Mouse (Mus musculus) kidney, embryonic 15.5 days (tissue): ENCODE measurements around the gene Rab4b. TPM values are rescaled to one million over a fixed set of nuclear protein-coding genes. Genes with fewer than 3 reads are reported as not detected.

ENCODE experiments used
- ATAC-seq: fragments of 200-750 bp; cut with Nextera tagmentation; replicated peaks from 2 replicates; pipeline ENCODE4 v1.8.0; 2017; ENCODE audit warnings: moderate TSS enrichment; ENCODE audit not compliant: low FRiP score
- H3K27ac ChIP-seq: fragments of 300-500 bp; sonication (generic); 2 replicates; pipeline ENCODE4 v1.5.1; 2015; ENCODE audit warnings: mild to moderate bottlenecking, inconsistent platforms
- H3K27me3 ChIP-seq: fragments of 300-500 bp; sonication (generic); 2 replicates; pipeline ENCODE4 v1.6.1; 2015; ENCODE audit warnings: inconsistent platforms
- H3K36me3 ChIP-seq: fragments of 300-500 bp; sonication (generic); 2 replicates; pipeline ENCODE4 v1.6.1; 2015; ENCODE audit warnings: inconsistent platforms
- H3K4me1 ChIP-seq: fragments of 300-500 bp; sonication (generic); 2 replicates; pipeline ENCODE4 v1.6.1; 2015; ENCODE audit warnings: inconsistent platforms
- H3K4me2 ChIP-seq: fragments of 300-500 bp; sonication (generic); 2 replicates; pipeline ENCODE4 v1.6.1; 2015; ENCODE audit warnings: moderate library complexity, mild to moderate bottlenecking, inconsistent platforms
- H3K4me3 ChIP-seq: fragments of 300-500 bp; sonication (generic); replicated peaks from 2 replicates; pipeline ENCODE4 v1.5.1; 2015; ENCODE audit warnings: mild to moderate bottlenecking, inconsistent platforms
- H3K9ac ChIP-seq: fragments of 300-500 bp; sonication (generic); 2 replicates; pipeline ENCODE4 v1.6.1; 2015; ENCODE audit warnings: mild to moderate bottlenecking, inconsistent platforms
- H3K9me3 ChIP-seq: fragments of 300-500 bp; sonication (generic); replicated peaks from 2 replicates; pipeline ENCODE4 v1.6.1; 2016; ENCODE audit warnings: inconsistent platforms
- WGBS: fragments of 180-500 bp; shearing (Covaris S2); methylation state at CpG from one replicate; pipeline ENCODE4 v1.1.7; 2015; ENCODE audit warnings: mixed read lengths; 5-methylcytosine and 5-hydroxymethylcytosine counted together
- polyA plus RNA-seq: library from polyadenylated mRNA; unstranded; fragments of >200 nt; fragmentation: Nextera tagmentation; extraction: Ambion mirVana; gene quantifications from 2 replicates; pipeline ENCODE4 v1.2.1, GENCODE M21; 2015

Rab4b gene
- polyA plus RNA-seq, 1 experiment from 2014 or later, result 66.8 TPM

DNA sequence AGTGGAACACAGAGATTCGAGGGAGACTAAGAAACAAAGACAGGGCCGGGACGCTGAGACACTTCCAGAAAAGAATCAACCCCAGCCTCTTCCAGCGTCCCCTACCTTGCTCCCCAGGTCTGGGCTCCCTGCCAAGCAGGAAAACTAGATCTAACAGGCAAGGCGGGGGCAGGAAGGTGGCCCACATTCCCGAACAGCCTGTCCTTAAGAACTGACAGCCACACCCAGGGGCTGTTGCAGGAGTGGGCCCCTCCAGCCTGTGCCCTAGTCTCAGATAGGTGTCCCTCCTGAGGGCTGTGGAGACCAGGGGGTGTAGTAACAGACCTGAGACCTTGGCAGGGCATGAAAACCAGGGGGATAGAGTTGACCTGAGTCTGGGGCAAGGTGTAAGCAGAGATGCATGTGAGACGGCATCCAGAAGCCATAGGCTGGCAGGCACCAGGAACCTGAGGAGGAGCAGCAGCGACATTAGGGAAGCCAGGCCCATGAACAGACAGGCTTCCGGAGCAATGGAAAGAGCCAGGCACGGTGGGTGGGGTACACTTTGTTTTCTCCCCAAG, 25.4 kb downstream of the Rab4b start, which contains the start of gene Cyp2t4:
Cyp2t4 (plus strand) TSS at position 510 of the 560 bp plus-strand sequence.
- H3K9me3 ChIP-seq, result no peaks in the 10 kb centered on the region
- ATAC-seq, result peak; percentile 34; the same call in 1 of the 2 replicates
- peaks cover 12% of the 10 kb centered on the region for H3K36me3 ChIP-seq
- H3K27ac ChIP-seq, result peak within 1 kb of the TSS; percentile 37; the same call in 1 of the 2 replicates
- no peak within 1 kb of the TSS for H3K4me2 ChIP-seq
- H3K4me3 ChIP-seq, result no peak within 1 kb of the TSS
- H3K4me1 ChIP-seq, result peaks cover 5% of the 10 kb centered on the region
- no peak within 1 kb of the TSS for H3K9ac ChIP-seq
- no peaks in the 10 kb centered on the region for H3K27me3 ChIP-seq
- 61% methylated on average over 10 of the region's 10 CpGs for WGBS

DNA sequence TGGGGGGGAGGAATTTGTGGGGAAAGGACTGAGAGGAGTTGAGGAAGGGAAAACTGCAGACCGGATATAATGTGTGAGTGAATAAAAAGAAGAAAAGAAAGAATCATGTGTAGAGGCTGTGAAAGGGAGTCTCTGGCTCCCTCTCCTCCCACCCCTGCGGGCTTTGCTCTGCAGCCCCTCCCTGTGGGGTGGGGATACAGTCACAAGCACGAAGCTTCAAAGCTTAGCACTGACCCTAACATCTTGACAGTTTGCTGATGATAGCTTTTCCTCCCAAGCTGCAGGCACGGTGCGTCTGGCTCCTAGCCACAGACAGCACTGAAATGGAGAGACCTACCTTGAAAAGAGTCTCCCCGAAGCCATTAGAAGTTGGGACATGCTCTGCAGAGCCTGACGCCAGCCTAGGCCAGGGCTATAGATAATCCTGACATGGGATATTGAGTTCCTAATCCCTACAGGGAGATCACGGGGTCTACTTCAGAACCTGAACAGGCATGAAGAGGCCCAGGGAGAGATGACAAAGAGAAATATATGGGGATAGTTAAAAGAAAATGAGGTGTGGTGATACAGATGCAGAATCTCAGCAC, 42.2 kb downstream of the Rab4b start:
- Histone ChIP-seq H3K9ac (no peak overlapping the region), H3K36me3 (no peaks in the 10 kb centered on the region), H3K4me3 (no peak overlapping the region), H3K27me3 (no peaks in the 10 kb centered on the region), H3K9me3 (no peaks in the 10 kb centered on the region), H3K4me1 (peaks cover 14% of the 10 kb centered on the region), H3K4me2 (no peak overlapping the region), H3K27ac (no peak overlapping the region; the same call in 1 of the 2 replicates)
- 29% methylated on average over 8 of the region's 8 CpGs for WGBS
- ATAC-seq, result peak; percentile 55

- ATAC-seq, result no peak
- H3K36me3 ChIP-seq, result no peaks in the 10 kb centered on the region
- H3K4me1 ChIP-seq, result peaks cover 14% of the 10 kb centered on the region
- no peaks in the 10 kb centered on the region for H3K9me3 ChIP-seq
- H3K27ac ChIP-seq, result no peak overlapping the region
- no peaks in the 10 kb centered on the region for H3K27me3 ChIP-seq
- no peak overlapping the region for H3K9ac ChIP-seq
- 73% methylated on average over 4 of the region's 4 CpGs for WGBS
- H3K4me3 ChIP-seq, result no peak overlapping the region
- H3K4me2 ChIP-seq, result no peak overlapping the region
These were observed 44.9 kb downstream of the Rab4b start for GRCm38 (mm10) chr7:27133757-27134156.

DNA sequence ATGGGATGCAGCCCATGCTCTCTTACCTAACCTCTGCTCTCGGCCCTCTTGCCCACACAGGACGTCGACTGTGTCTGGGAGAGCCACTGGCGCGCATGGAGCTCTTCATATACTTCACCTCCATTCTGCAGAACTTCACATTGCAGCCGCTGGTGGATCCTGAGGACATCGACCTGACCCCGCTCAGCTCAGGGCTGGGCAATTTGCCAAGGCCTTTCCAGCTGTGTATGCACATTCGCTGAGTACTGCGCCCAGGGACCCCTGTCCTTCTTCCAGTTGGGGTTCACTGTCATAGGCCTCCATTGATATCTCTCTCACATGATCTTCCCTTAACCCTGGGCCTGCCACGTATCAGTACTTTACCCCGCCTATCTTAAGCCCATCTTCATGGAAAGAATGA, 45.5 kb downstream of the Rab4b start:
- no peaks in the 10 kb centered on the region for H3K9me3 ChIP-seq
- WGBS, result 57% methylated on average over 12 of the region's 12 CpGs
- no peaks in the 10 kb centered on the region for H3K27me3 ChIP-seq

GRCm38 (mm10) chr7:27132588-27132987, 46.1 kb downstream of the Rab4b start:
- 11% methylated on average over 10 of the region's 10 CpGs for WGBS
- no peak for ATAC-seq
- Histone ChIP-seq H3K9me3 (no peaks in the 10 kb centered on the region), H3K9ac (no peak overlapping the region), H3K27me3 (no peaks in the 10 kb centered on the region), H3K36me3 (no peaks in the 10 kb centered on the region), H3K4me1 (peaks cover 14% of the 10 kb centered on the region), H3K27ac (no peak overlapping the region), H3K4me2 (peak overlapping the region; percentile 32; the same call in 1 of the 2 replicates), H3K4me3 (no peak overlapping the region)

More for the DNA sequence above, 45.5 kb downstream of the Rab4b start:
- H3K4me1 ChIP-seq, result peaks cover 14% of the 10 kb centered on the region
- H3K27ac ChIP-seq, result no peak overlapping the region
- no peak for ATAC-seq
- H3K4me3 ChIP-seq, result no peak overlapping the region
- no peaks in the 10 kb centered on the region for H3K36me3 ChIP-seq
- H3K4me2 ChIP-seq, result no peak overlapping the region
- no peak overlapping the region for H3K9ac ChIP-seq

- H3K4me3 ChIP-seq, result no peak overlapping the region
- no peak for ATAC-seq
- no peak overlapping the region for H3K27ac ChIP-seq
- no peak overlapping the region for H3K9ac ChIP-seq
- H3K36me3 ChIP-seq, result no peaks in the 10 kb centered on the region
- 63% methylated on average over 2 of the region's 2 CpGs for whole genome bisulfite sequencing
- H3K4me1 ChIP-seq, result peaks cover 11% of the 10 kb centered on the region
- H3K4me2 ChIP-seq, result no peak overlapping the region
- H3K27me3 ChIP-seq, result no peaks in the 10 kb centered on the region
- no peaks in the 10 kb centered on the region for H3K9me3 ChIP-seq
These were observed 47.3 kb downstream of the Rab4b start for GRCm38 (mm10) chr7:27131387-27131786.

GRCm38 (mm10) chr7:27130521-27131370, 48.0 kb downstream of the Rab4b start:
- Histone ChIP-seq H3K4me1 (peaks cover 9% of the 10 kb centered on the region), H3K9ac (no peak overlapping the region), H3K27ac (no peak overlapping the region), H3K4me2 (no peak overlapping the region), H3K9me3 (no peaks in the 10 kb centered on the region), H3K36me3 (no peaks in the 10 kb centered on the region), H3K27me3 (no peaks in the 10 kb centered on the region), H3K4me3 (no peak overlapping the region)
- no peak for ATAC-seq
- WGBS, result 87% methylated on average over 22 of the region's 22 CpGs

GRCm38 (mm10) chr7:27129811-27130210, 48.9 kb downstream of the Rab4b start:
- Histone ChIP-seq H3K27ac (no peak overlapping the region), H3K9ac (no peak overlapping the region), H3K4me3 (no peak overlapping the region), H3K27me3 (no peaks in the 10 kb centered on the region), H3K9me3 (no peaks in the 10 kb centered on the region), H3K4me2 (no peak overlapping the region), H3K36me3 (no peaks in the 10 kb centered on the region), H3K4me1 (peaks cover 9% of the 10 kb centered on the region)
- 88% methylated on average over 12 of the region's 12 CpGs for WGBS
- no peak for ATAC-seq

- H3K9ac ChIP-seq, result no peak overlapping the region
- H3K36me3 ChIP-seq, result no peaks in the 10 kb centered on the region
- no peaks in the 10 kb centered on the region for H3K27me3 ChIP-seq
- peaks cover 9% of the 10 kb centered on the region for H3K4me1 ChIP-seq
- no peak overlapping the region for H3K4me2 ChIP-seq
- H3K4me3 ChIP-seq, result no peak overlapping the region
- H3K9me3 ChIP-seq, result no peaks in the 10 kb centered on the region
- H3K27ac ChIP-seq, result no peak overlapping the region
- WGBS, result 85% methylated on average over 13 of the region's 13 CpGs
- no peak for ATAC-seq
These were observed 49.8 kb downstream of the Rab4b start for GRCm38 (mm10) chr7:27128946-27129345.

- Histone ChIP-seq H3K9me3 (no peaks in the 10 kb centered on the region), H3K27ac (no peak overlapping the region), H3K9ac (no peak overlapping the region), H3K36me3 (no peaks in the 10 kb centered on the region), H3K4me3 (no peak overlapping the region), H3K27me3 (no peaks in the 10 kb centered on the region), H3K4me2 (no peak overlapping the region), H3K4me1 (peaks cover 8% of the 10 kb centered on the region)
- ATAC-seq, result peak; percentile 63; the same call in 1 of the 2 replicates
- 48% methylated on average over 3 of the region's 3 CpGs for WGBS
These were observed 50.5 kb downstream of the Rab4b start for GRCm38 (mm10) chr7:27128162-27128561.

GRCm38 (mm10) chr7:27124969-27125368, 53.7 kb downstream of the Rab4b start:
- H3K27me3 ChIP-seq, result no peaks in the 10 kb centered on the region
- H3K9ac ChIP-seq, result no peak overlapping the region
- no peaks in the 10 kb centered on the region for H3K4me1 ChIP-seq
- H3K36me3 ChIP-seq, result no peaks in the 10 kb centered on the region
- H3K4me3 ChIP-seq, result no peak overlapping the region
- no peaks in the 10 kb centered on the region for H3K9me3 ChIP-seq
- 82% methylated on average over 4 of the region's 4 CpGs for WGBS
- H3K27ac ChIP-seq, result no peak overlapping the region
- no peak overlapping the region for H3K4me2 ChIP-seq
- ATAC-seq, result no peak

- Histone ChIP-seq H3K27ac (no peak overlapping the region), H3K36me3 (no peaks in the 10 kb centered on the region), H3K9ac (no peak overlapping the region), H3K4me2 (no peak overlapping the region), H3K4me3 (no peak overlapping the region), H3K9me3 (no peaks in the 10 kb centered on the region), H3K27me3 (no peaks in the 10 kb centered on the region), H3K4me1 (no peaks in the 10 kb centered on the region)
- 72% methylated on average over 5 of the region's 5 CpGs for WGBS
- no peak for ATAC-seq
These were observed 54.3 kb downstream of the Rab4b start for GRCm38 (mm10) chr7:27124305-27124832.
